Mouse (Mus musculus) myocyte (in vitro differentiated cells): ENCODE measurements at regions not wholly inside any gene's neighbourhood (a gene's known extent, or its start where the extent isn't known, plus 50 kb on each side); places are given as distances from the start of the nearest gene placed in this dataset.

Experiments used
- H3K27me3 ChIP-seq: one replicate; pipeline ENCODE4 v1.6.1; 2011; ENCODE audit not compliant: control insufficient read depth, insufficient read depth, insufficient read length
- H3K36me3 ChIP-seq: one replicate; pipeline ENCODE4 v1.6.1; 2011; ENCODE audit not compliant: control insufficient read depth, insufficient read depth
- H3K4me2 ChIP-seq: one replicate; pipeline ENCODE4 v1.6.1; 2011; ENCODE audit warnings: low read depth, control low read depth
- H3K4me3 ChIP-seq: one replicate; pipeline ENCODE4 v1.5.1; 2011; ENCODE audit warnings: mild to moderate bottlenecking, control low read depth, moderate library complexity
- H3K79me2 ChIP-seq: one replicate; pipeline ENCODE4 v1.6.1; 2011; ENCODE audit not compliant: control insufficient read depth, insufficient read depth
- H3ac ChIP-seq: one replicate; pipeline ENCODE4 v1.6.1; 2011; ENCODE audit not compliant: control insufficient read depth, insufficient read length
- CEBPB ChIP-seq: IDR thresholded peaks from 2 replicates; pipeline ENCODE4 v1.6.1; 2011; ENCODE audit warnings: mild to moderate bottlenecking, moderate library complexity; ENCODE audit not compliant: poor library complexity, insufficient read depth, severe bottlenecking
- E2F4 ChIP-seq: IDR thresholded peaks from one replicate; pipeline ENCODE4 v1.6.1; 2011; ENCODE audit warnings: mild to moderate bottlenecking, control low read depth, moderate library complexity; ENCODE audit not compliant: insufficient read depth
- MAX ChIP-seq: IDR thresholded peaks from one replicate; pipeline ENCODE4 v1.6.1; 2011; ENCODE audit warnings: low read depth, mild to moderate bottlenecking, control low read depth
- MYOD1 ChIP-seq, 3 experiments: IDR thresholded peaks; one replicate each; pipeline ENCODE4 v1.6.1; 2011; ENCODE audit warnings: control low read depth in 2 of 3, low read depth in 2 of 3, mild to moderate bottlenecking in 2 of 3, moderate library complexity in 1 of 3; ENCODE audit not compliant: insufficient read length in 2 of 3, control insufficient read depth in 1 of 3
- MYOG ChIP-seq, 3 experiments: IDR thresholded peaks; one replicate each; pipeline ENCODE4 v1.6.1; 2011; ENCODE audit warnings: control low read depth in 2 of 3, low read depth in 2 of 3, mild to moderate bottlenecking in 2 of 3; ENCODE audit not compliant: insufficient read length in 2 of 3, control insufficient read depth in 1 of 3, insufficient read depth in 1 of 3
- POLR2A ChIP-seq: IDR thresholded peaks from one replicate; pipeline ENCODE4 v1.6.1; 2011; ENCODE audit warnings: low read depth, mild to moderate bottlenecking, control low read depth, moderate library complexity; ENCODE audit not compliant: insufficient read length
- POLR2AphosphoS2 ChIP-seq: IDR thresholded peaks from one replicate; pipeline ENCODE4 v1.6.1; 2011; ENCODE audit warnings: low read depth, control low read depth; ENCODE audit not compliant: insufficient read length
- REST ChIP-seq: IDR thresholded peaks from one replicate; pipeline ENCODE4 v1.6.1; 2011; ENCODE audit warnings: mild to moderate bottlenecking, control low read depth, moderate library complexity; ENCODE audit not compliant: insufficient read depth, insufficient read length
- SRF ChIP-seq: IDR thresholded peaks from one replicate; pipeline ENCODE4 v1.6.1; 2011; ENCODE audit warnings: low read depth; ENCODE audit not compliant: control insufficient read depth, insufficient read length
- TCF12 ChIP-seq: IDR thresholded peaks from one replicate; pipeline ENCODE4 v1.6.1; 2011; ENCODE audit warnings: mild to moderate bottlenecking, control low read depth; ENCODE audit not compliant: poor library complexity, insufficient read depth, severe bottlenecking
- TCF3 ChIP-seq: IDR thresholded peaks from one replicate; pipeline ENCODE4 v1.6.1; 2011; ENCODE audit warnings: low read depth, control low read depth; ENCODE audit not compliant: insufficient read length
- USF1 ChIP-seq: IDR thresholded peaks from one replicate; pipeline ENCODE4 v1.6.1; 2011; ENCODE audit warnings: low read depth, mild to moderate bottlenecking, control low read depth, moderate library complexity

DNA sequence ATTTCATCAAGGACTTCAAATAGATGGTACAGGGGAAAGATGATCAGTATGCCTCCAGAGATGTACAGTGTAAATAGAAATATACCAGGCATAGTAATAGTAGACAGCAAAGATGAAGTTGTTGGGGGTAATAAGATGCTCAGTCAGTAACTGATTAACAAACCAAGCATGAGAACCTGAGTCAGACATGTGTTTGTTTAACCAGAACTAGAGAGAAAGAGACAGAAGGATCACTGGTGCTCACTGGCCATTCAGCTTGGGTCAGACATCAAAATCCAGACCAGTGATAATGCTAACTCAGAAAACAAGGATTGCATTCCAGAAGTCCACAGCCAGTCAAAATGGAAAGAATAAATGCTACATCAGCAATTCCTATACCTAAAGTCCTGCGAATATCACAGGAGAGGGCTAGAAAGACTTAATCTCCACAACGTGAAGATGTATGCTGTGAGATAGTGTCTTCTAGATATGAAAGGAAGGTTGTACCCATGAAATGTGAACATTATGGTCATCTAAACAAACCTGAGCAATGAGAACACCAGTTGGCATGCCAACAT lies 320.6 kb upstream of the Gm10306 start:
- Histone ChIP-seq H3K27me3 (no peaks in the 10 kb centered on the region), H3ac (no peak overlapping the region), H3K4me2 (no peak overlapping the region), H3K4me3 (no peak overlapping the region), H3K36me3 (no peaks in the 10 kb centered on the region), H3K79me2 (no peaks in the 10 kb centered on the region)
- TF ChIP-seq USF1, result no peak
- no peak for TF ChIP-seq E2F4
- no peak for TF ChIP-seq MYOD1 (IDR thresholded peaks at IDR 0.05; ENCODE audit: control insufficient read depth in 1 of 3, insufficient read length in 2 of 3, low read depth in 2 of 3)
- TF ChIP-seq MYOG (IDR thresholded peaks at IDR 0.05; ENCODE audit: control insufficient read depth in 1 of 3, insufficient read depth in 1 of 3, insufficient read length in 2 of 3, low read depth in 2 of 3), result no peak

DNA sequence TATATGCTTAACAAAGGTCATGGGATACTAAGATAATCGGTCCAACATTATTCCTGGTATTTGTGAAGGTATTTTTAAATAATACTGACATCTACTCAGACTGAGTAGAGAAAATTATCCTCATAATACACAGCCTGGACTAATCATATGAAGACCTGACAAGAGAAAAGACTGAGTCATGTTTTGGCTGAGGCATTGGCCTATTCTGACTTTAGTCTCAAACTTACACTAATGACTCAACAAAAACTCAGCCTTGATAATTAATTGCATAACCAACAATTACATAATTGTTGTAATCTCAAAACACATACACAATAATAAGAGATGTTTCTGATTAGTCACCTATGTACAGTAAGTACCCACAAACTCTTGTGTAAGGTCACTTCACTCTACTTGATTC lies 300.3 kb upstream of the Gm10306 start:
- no peak for TF ChIP-seq CEBPB
- no peak for TF ChIP-seq SRF
- H3ac ChIP-seq, result no peak overlapping the region
- no peak overlapping the region for H3K4me3 ChIP-seq
- H3K36me3 ChIP-seq, result no peaks in the 10 kb centered on the region
- no peaks in the 10 kb centered on the region for H3K27me3 ChIP-seq
- H3K79me2 ChIP-seq, result no peaks in the 10 kb centered on the region
- H3K4me2 ChIP-seq, result no peak overlapping the region

DNA sequence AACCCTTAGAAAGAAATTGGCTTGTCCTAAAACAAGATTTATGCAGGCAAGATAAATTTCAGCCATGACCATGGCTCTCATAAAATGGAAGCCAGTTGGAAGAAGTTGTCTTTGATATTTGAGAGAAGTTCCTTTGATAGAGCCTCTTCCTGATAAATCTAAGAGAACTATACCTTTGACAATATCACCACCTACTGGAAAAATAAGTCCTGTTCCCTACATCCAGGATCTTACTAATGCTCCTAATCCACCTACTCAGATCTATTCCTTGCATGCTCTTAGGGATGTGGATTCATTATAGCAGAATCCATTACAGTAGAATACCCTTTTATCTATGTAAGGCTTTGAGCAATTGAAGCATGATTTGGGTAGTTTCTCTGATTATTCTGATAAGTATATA lies 295.2 kb upstream of the Gm10306 start:
- Histone ChIP-seq H3K36me3 (no peaks in the 10 kb centered on the region), H3K4me3 (no peak overlapping the region), H3ac (no peak overlapping the region), H3K27me3 (no peaks in the 10 kb centered on the region), H3K79me2 (no peaks in the 10 kb centered on the region), H3K4me2 (no peak overlapping the region)
- TF ChIP-seq MYOD1 (IDR thresholded peaks at IDR 0.05; ENCODE audit: control insufficient read depth in 1 of 3, insufficient read length in 2 of 3, low read depth in 2 of 3) (no peak), MYOG (IDR thresholded peaks at IDR 0.05; ENCODE audit: control insufficient read depth in 1 of 3, insufficient read depth in 1 of 3, insufficient read length in 2 of 3, low read depth in 2 of 3) (no peak), USF1 (no peak)

DNA sequence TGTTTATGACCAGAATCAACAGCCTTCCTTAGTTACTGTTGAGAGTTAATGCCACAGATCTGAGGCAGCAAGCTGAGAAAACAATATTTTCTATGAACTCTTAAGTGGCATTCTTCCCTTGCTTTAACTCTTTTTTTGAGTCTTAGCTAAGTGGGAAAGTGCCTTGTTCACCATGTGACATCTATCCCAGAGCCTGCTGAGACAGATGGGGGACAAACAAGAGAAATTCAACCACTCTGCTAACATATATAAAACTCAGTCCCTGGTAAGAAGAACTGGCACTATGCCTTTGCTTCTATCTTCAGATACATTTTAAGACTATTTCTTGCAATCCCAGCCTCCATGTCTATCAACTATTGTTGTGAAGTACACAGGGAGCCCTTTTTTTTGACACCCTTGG lies 274.6 kb upstream of the Gm10306 start:
- Histone ChIP-seq H3K4me3 (no peak overlapping the region), H3K36me3 (no peaks in the 10 kb centered on the region), H3K79me2 (no peaks in the 10 kb centered on the region), H3K4me2 (no peak overlapping the region), H3K27me3 (no peaks in the 10 kb centered on the region), H3ac (no peak overlapping the region)
- TF ChIP-seq CEBPB, result no peak
- TF ChIP-seq MAX, result no peak
- TF ChIP-seq REST, result no peak
- TF ChIP-seq TCF3, result no peak
- TF ChIP-seq POLR2A, result no peak
- no peak for TF ChIP-seq SRF
- TF ChIP-seq MYOD1 (IDR thresholded peaks at IDR 0.05; ENCODE audit: control insufficient read depth in 1 of 3, insufficient read length in 2 of 3, low read depth in 2 of 3), result no peak
- no peak for TF ChIP-seq TCF12
- no peak for TF ChIP-seq E2F4
- no peak for TF ChIP-seq POLR2AphosphoS2
- no peak for TF ChIP-seq USF1
- TF ChIP-seq MYOG (IDR thresholded peaks at IDR 0.05; ENCODE audit: control insufficient read depth in 1 of 3, insufficient read depth in 1 of 3, insufficient read length in 2 of 3, low read depth in 2 of 3), result no peak

DNA sequence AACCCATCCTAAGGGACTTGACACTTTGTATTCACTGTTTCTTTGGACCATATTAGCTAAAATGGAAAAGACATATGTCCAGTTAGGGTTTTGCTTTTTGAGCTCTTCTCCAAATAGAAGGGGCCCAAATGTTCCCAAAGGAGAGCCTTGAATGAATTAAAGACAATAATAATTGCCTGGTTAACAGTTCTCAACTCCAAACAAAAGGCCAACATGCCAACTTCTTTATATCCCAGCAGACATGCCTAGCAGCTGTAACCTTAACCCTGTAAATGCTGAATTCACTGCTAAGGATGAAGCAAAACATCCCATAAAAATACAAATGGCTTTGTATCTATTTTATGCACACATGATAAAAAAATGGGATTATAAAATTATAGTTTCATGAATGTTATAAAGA lies 264.2 kb upstream of the Gm10306 start:
- Histone ChIP-seq H3K27me3 (no peaks in the 10 kb centered on the region), H3K36me3 (no peaks in the 10 kb centered on the region), H3K79me2 (no peaks in the 10 kb centered on the region), H3ac (no peak overlapping the region), H3K4me3 (no peak overlapping the region), H3K4me2 (no peak overlapping the region)
- TF ChIP-seq MAX (no peak), MYOG (IDR thresholded peaks at IDR 0.05; ENCODE audit: control insufficient read depth in 1 of 3, insufficient read depth in 1 of 3, insufficient read length in 2 of 3, low read depth in 2 of 3) (no peak), E2F4 (no peak), TCF12 (no peak), USF1 (no peak), MYOD1 (IDR thresholded peaks at IDR 0.05; ENCODE audit: control insufficient read depth in 1 of 3, insufficient read length in 2 of 3, low read depth in 2 of 3) (no peak), POLR2AphosphoS2 (no peak)

DNA sequence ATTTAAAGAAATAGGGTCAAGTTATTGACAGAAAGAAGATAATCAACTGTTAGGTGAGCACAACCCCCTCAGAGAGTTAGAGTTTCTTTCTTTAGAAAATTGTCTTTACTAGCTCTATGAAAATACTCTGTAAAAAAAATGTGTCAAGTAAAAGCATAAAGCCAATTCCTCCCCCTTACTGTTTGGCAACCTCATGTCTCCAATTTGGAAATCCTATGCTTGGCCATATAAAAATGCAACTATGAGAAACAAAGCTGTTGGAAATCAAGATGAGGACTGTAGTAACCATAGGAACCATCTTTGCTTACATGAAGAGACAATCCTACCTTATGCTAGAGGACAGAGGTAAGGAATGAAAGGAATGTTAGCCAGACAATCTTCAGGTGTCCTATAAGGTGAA lies 239.0 kb upstream of the Gm10306 start:
- Histone ChIP-seq H3K27me3 (no peaks in the 10 kb centered on the region), H3K36me3 (no peaks in the 10 kb centered on the region), H3ac (no peak overlapping the region), H3K79me2 (no peaks in the 10 kb centered on the region), H3K4me3 (no peak overlapping the region), H3K4me2 (no peak overlapping the region)
- TF ChIP-seq TCF12 (no peak), REST (no peak), MAX (no peak), SRF (no peak), POLR2A (no peak), POLR2AphosphoS2 (no peak), TCF3 (no peak), MYOG (IDR thresholded peaks at IDR 0.05; ENCODE audit: control insufficient read depth in 1 of 3, insufficient read depth in 1 of 3, insufficient read length in 2 of 3, low read depth in 2 of 3) (no peak), MYOD1 (IDR thresholded peaks at IDR 0.05; ENCODE audit: control insufficient read depth in 1 of 3, insufficient read length in 2 of 3, low read depth in 2 of 3) (no peak), E2F4 (no peak), CEBPB (no peak), USF1 (no peak)
